ENCODE assay signal across 9 mouse cellular contexts in the genomic region with DNA sequence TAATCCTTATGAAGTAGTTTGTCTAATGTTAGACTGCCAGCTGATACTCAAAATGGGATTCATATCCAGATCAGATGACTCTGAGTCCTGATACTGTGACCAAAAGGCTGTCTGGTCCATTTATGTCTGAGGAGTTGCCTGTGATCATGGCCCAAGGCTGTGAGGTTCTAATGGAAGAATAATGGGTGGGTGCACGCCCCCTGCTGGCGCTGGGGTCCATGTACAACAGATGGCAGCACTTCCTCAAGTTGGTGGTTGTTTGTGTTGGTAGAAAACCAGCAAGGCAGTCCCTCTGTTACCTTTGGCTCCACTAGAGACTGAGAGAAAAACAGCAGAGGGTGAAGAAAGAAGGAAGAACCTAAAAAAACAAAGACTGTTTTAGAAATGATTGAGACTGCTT.
DNase-seq lines count a peak whose midpoint lies in the region; ATAC-seq and TF ChIP-seq lines count a peak whose summit lies in the region.
"Had no signal": no experiment of that assay in that cellular context is flagged by ENCODE, and none has a peak within 500 bp of the region (broad histone marks: within the 10 kb centered on the region; RNA-seq: fewer than 3 reads in every experiment).

No protein-coding gene starts in this region.

- peak; percentile 77; the same call in 1 of the 2 replicates for TF ChIP-seq CTCF in testis, adult 2 months (IDR thresholded peaks at IDR 0.05; ENCODE audit: control insufficient read depth, insufficient read depth, insufficient replicate concordance, low read depth, low read length)

- no peak for ATAC-seq in erythroid progenitor cell, adult 5-6 weeks (replicated peaks; ENCODE audit: low FRiP score, poor library complexity, severe bottlenecking)

- no peaks in the 10 kb centered on the region for H3K36me3 ChIP-seq in testis, adult 2 months (ENCODE audit: control insufficient read depth, insufficient read depth, low read length)

- no peak overlapping the region for H3K4me3 ChIP-seq in testis, adult 2 months (ENCODE audit: control insufficient read depth, low read depth, low read length)
- H3K4me3 ChIP-seq: heart, embryonic 13.5 days had no signal

- no peaks in the 10 kb centered on the region for H3K27me3 ChIP-seq in testis, adult 2 months (ENCODE audit: control insufficient read depth, insufficient read depth, low read length)
- H3K27me3 ChIP-seq: heart, embryonic 13.5 days had no signal

- no peak for TF ChIP-seq POLR2A in testis, adult 2 months (IDR thresholded peaks at IDR 0.05; ENCODE audit: control insufficient read depth, low read depth, low read length)

- intact Hi-C loops in heart, postnatal 14 days (cut with DNase I): loop anchor here (1.0 kb wide), 1 partner anchor 185 kb away; no protein-coding TSS in a partner anchor
- intact Hi-C loops in left cerebral cortex, postnatal 36 days (cut with DNase I): loop anchor here (2.0 to 5.0 kb wide), 3 partner anchors 187 to 463 kb away; partner anchors contain the start of gene Tead1

- H3K4me1 ChIP-seq in testis, adult 2 months (ENCODE audit: control insufficient read depth, insufficient read depth, low read length): no peaks in the 10 kb centered on the region

- no peak for DNase-seq in testis, postnatal 14 days (ENCODE audit: low spot score)
- peak; percentile 62 for DNase-seq in adrenal gland, adult 8-10 months
- DNase-seq in embryo, embryonic 9.5 days (ENCODE audit: extremely low spot score): peak; percentile 60
- DNase-seq in heart, postnatal 14 days: peak; percentile 78
- peak; percentile 48 to 58 for DNase-seq in left cerebral cortex, postnatal 36 days (ENCODE audit: low spot score in 2 of 2)
- DNase-seq in retina, postnatal 7 days (ENCODE audit: low read depth, low spot score): peak; percentile 34

- H3K27ac ChIP-seq in testis, adult 2 months (ENCODE audit: control insufficient read depth, insufficient read depth, low read depth, low read length): no peak overlapping the region
- H3K27ac ChIP-seq: heart, embryonic 13.5 days had no signal
